Mouse (Mus musculus): ENCODE results near the gene Cebpe.

Gene Cebpe

GRCm38 (mm10) chr14:54720654-54721350, 8.8 kb upstream of the Cebpe start:
- no peak for DNase-seq

DNA sequence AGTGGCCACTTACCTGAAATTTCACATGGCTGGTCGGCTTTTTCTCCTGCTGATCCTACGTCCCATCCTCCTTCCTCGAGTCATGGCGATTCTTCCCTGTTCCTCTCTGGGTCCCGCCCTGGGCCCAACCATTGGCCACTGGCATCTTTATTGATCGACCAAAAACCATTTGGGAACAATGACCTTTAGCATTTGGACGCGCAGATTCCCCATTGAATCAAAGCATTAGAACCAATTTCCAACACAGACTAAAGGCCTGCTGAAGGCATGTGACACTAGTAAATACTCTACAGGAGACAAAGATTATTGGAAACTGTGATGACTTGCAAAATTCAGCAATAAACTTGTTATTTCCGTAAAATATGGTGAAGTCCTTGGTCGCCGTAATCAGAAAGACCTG, 8.1 kb upstream of the Cebpe start:
- no peak for DNase-seq

GRCm38 (mm10) chr14:54715402-54715801, 3.4 kb upstream of the Cebpe start:
- no peak for DNase-seq

- DNase-seq, result peak; percentile 17
These were observed 2.7 kb upstream of the Cebpe start for GRCm38 (mm10) chr14:54714617-54715081.

- peak; percentile 91 for DNase-seq
These were observed 2.1 kb upstream of the Cebpe start for GRCm38 (mm10) chr14:54714121-54714520.

DNA sequence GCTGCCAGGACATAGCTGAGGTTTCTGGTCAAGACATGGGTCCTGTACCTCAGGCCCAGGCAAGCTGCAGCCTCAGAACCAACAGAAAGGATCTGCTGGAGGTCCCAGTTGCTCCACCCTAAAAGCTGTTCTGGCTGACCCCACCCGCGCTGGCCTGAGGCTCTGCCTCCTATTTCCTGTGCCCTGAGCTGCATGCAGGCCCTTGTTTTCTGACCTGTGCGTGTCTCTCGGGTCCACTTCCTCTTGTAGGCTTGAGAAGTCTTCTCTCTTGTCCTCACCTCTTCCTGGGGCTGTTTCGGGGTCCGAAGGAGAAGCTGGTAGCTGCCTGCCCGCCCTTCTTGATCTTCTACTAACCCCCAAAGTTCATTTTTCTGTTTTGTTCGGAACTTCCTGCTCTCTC, 887 bp upstream of the Cebpe start:
- DNase-seq, result no peak

GRCm38 (mm10) chr14:54709054-54709453, 2.9 kb downstream of the Cebpe start:
- no peak for DNase-seq

- DNase-seq, result no peak
These were observed 5.2 kb downstream of the Cebpe start for GRCm38 (mm10) chr14:54706589-54707320.

DNA sequence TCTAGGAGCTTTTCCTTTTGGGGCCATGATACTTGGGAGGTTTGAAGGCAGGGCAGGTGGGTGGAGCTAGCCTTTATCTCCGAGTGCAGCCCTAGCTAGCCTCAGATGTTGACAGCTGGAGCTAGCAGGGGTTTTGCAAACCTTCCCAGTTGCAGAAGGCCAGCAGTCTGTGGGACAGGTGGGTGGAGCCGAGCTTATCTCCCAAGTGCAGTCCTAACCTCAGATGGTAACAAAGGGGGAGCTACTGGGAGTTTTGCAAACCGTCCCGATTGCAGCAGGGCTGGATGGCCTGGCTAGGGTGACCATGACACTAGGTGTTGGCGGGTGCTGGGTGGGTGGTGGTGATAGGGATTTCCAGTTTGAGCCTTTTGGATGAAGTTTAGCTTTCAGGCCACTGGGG, 6.1 kb downstream of the Cebpe start:
- DNase-seq, result no peak

DNA sequence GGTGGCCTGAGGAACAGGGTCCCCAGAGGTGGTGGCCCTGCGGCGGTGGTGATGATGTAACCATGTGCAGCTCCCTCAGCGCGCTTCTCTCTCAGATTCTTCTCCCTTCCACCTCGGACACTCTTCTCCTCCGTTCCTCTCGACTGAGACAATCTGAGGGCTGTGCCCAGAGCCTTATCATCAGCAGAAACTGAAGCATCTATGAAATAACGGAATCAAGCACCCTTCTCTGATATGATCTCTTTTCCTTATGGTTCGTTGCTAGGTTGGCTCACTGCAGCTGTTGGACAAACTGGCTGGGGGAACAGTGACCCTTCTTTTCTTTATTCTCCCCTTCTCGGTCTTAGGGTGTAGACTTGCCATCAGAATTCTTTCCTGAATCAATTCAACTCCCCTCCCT, 8.8 kb downstream of the Cebpe start:
- no peak for DNase-seq

DNA sequence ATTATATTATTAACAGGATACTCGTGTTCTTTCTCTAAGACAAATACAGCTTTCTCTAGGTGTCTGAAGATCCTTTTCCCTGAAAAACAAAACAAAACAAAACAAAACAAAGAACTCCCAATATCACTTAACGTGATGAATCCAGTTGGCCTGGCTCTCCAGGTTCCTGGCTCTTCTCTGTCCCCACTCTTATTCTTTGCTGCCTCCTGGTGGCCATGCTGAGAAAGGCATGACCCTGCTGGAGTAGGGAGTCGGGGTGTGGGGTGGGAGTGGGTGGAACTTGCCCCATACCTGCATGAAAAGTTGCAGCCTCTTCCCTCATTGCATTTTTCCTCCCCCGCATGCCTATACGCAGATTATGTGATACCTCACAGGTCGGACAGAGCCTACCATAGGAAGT, 10.7 kb downstream of the Cebpe start:
- DNase-seq, result peak; percentile 80

GRCm38 (mm10) chr14:54699586-54699985, 12.4 kb downstream of the Cebpe start:
- no peak for DNase-seq

GRCm38 (mm10) chr14:54698733-54699132, 13.2 kb downstream of the Cebpe start, which contains the start of gene Gm29776:
TSS of gene Gm29776 (minus strand) at chr14:54698833.
- DNase-seq, result no peak

GRCm38 (mm10) chr14:54696752-54697151, 15.2 kb downstream of the Cebpe start:
- DNase-seq, result no peak

GRCm38 (mm10) chr14:54695042-54695441, 16.9 kb downstream of the Cebpe start:
- DNase-seq, result no peak

GRCm38 (mm10) chr14:54687251-54687650, 24.7 kb downstream of the Cebpe start:
- DNase-seq, result peak; percentile 10

- peak; percentile 99 for DNase-seq
These were observed 25.3 kb downstream of the Cebpe start, which contains the start of gene Acin1 for GRCm38 (mm10) chr14:54686522-54687143. TSS of gene Acin1 (minus strand) at chr14:54686931.

- DNase-seq, result peak; percentile 93
These were observed 25.9 kb downstream of the Cebpe start, which contains the start of gene 1700123O20Rik for GRCm38 (mm10) chr14:54686063-54686521. TSS of gene 1700123O20Rik (plus strand) at chr14:54686216.

- DNase-seq, result no peak
These were observed 26.5 kb downstream of the Cebpe start for GRCm38 (mm10) chr14:54685471-54685870.

DNA sequence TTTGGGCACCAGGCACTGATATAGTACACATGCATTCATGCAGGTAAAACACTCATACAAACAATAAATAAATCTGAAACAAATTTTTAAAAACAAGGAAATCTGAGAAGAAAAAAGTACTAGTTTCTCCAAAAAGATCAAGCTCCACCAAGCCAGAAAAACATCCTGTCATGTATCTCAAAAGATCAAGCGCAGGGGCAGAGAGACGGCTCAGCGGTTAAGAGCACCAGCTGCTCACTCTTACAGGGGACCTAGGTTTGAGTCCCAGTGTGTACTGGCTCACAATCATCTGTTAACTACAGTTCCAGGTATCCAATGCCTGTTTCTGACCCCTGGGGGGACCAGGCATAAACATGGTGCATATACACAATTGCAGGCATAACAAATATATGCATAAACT, 29.6 kb downstream of the Cebpe start:
- no peak for DNase-seq

DNA sequence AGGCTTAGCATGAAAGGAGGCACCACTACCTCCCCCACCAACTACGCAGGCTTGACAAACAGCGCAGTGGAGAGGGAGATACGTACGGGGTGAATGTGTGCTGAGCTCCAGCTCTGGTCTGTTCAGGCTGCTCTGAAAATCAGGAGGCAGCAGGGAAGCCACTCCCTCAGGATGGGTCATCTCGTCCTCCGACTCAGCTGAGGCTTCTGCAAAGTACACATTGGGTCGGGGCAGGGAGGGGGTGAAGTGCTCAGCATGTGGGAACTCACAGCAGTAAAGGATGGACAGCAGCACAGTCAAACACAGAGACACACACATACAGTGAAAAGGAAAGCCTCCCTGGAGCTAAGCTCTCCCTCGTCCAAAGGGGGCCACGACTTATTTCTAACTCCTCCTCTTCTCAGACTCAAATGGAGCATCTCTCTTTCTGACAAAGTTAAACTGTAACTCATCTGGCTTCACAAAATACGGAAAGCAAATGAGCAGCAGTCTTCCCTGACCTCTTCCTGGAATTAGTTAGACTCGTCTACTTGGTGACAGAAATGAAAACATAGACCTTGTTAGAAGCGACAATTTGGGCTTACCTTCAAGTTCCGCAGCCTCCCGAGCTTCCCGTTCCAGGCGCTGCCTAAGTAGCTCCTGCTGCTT, 33.2 kb downstream of the Cebpe start:
- DNase-seq, result no peak

DNA sequence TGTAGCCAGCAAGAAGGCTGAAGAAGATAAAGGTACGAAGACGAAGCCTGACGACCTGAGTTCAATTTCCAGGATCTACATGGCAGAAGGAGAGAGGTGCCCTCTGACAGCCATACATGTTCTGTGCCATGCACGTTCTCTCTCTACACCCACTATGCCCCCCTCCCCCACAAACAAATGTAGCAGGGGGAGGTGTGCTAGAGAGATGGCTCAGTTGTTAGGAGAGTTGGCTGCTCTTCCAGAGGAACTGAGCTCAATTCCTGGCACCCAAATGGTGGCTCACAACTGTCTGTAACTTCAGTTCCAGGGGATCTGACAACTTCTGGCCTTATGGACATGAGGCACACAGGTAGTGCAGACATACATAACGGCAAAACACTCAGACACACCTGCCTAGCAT, 35.7 kb downstream of the Cebpe start:
- DNase-seq, result no peak

DNA sequence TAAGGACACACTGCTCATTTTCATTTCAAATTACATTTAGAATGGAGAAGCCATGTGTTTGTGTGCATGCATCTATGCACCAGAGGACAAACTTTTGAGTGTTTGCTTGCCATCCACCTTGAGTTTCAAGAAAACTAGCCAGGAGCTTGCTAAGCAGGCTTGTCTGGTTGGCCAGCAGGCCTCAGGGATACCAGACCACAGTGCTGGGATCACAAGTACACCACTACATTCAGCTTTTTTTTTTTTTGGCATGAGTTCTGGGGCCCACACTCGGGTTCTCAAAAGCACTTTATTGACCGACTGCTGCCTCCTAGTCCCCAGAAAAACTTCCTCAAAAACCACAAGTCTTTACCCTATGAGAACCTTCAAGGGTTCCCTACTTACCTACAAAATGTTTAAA, 37.7 kb downstream of the Cebpe start:
- no peak for DNase-seq
